Mouse (Mus musculus) erythroblast, embryonic 14.5 days (primary cell): ENCODE measurements around the gene Gm28035.

Source experiments
- GATA1 ChIP-seq: IDR thresholded peaks from 2 replicates; pipeline ENCODE4 v1.6.1; 2012; ENCODE audit warnings: low read length, inconsistent platforms, mixed read lengths
- TAL1 ChIP-seq: IDR thresholded peaks from 3 replicates; pipeline ENCODE4 v1.6.1; 2012; ENCODE audit warnings: low read length, inconsistent platforms, mixed read lengths

DNA sequence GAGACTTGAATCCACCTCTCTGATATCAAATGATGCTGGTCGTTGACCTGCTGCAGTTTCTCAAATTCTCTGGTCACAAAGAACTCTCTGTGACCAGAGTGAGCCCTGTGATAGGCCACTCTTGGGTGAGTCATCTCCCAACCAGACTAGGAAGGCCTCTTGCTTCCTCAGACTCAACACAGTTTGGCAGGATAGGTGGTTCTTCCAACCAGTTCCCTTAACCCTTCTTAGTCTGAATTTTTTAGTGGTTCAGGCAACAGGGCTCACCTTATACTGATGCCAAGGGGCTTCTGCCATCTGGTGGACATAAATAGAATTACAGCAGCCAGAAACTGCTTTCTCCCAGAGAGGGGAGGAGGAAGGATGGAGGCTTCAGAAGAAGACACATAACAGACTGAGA lies 29.8 kb downstream of the Gm28035 start:
- no peak for TF ChIP-seq GATA1
- no peak for TF ChIP-seq TAL1
